Mouse (Mus musculus): ENCODE data around the gene Pdilt.

Pdilt gene

GRCm38 (mm10) chr7:119490041-119490780, 33.1 kb downstream of the Pdilt start:
- DNase-seq = no peak

- DNase-seq = no peak
These were observed 36.6 kb downstream of the Pdilt start for GRCm38 (mm10) chr7:119486683-119487082.

DNA sequence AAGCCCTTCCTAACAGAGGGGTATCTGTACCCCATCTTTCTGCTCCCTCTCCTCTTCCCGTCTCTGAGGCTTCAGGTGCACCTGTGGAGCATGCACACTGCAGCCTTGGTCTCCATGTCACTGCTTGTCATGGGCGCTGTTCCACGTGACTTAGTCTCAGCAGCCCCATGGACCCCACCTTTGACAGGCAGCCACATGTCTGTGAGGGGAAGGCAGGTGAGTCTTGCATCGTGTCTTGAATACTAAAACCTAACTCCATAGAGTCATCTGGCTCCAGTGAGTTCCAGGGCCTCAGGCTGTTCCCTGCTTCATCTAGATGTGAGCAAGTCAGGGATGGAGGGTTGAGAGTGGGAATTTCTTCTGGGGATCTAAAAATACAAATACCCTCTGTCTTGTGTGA, 39.1 kb downstream of the Pdilt start:
- no peak for DNase-seq

DNA sequence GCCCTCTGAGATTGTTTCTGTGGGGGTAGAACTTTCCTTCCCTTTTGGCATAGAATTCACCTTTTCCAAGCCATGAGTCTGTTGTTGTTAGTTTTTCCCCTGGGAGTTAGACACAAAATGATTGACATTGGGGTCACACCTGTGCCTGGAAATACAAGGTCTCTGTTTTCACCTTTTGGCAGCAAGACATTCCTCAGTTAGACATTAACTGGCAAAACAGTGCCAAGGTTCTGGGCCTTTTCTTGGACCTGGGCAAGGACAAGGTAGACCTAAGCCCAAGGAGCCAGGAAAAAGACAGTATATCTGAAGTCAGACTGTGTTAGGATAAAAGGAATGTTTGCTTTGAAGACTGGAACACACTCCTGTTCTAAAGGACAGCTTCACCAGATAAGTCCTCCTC, 44.0 kb downstream of the Pdilt start, which contains the start of gene Umod:
Umod (minus strand) TSS at position 27 of the 400 bp plus-strand sequence.
- no peak for DNase-seq

DNA sequence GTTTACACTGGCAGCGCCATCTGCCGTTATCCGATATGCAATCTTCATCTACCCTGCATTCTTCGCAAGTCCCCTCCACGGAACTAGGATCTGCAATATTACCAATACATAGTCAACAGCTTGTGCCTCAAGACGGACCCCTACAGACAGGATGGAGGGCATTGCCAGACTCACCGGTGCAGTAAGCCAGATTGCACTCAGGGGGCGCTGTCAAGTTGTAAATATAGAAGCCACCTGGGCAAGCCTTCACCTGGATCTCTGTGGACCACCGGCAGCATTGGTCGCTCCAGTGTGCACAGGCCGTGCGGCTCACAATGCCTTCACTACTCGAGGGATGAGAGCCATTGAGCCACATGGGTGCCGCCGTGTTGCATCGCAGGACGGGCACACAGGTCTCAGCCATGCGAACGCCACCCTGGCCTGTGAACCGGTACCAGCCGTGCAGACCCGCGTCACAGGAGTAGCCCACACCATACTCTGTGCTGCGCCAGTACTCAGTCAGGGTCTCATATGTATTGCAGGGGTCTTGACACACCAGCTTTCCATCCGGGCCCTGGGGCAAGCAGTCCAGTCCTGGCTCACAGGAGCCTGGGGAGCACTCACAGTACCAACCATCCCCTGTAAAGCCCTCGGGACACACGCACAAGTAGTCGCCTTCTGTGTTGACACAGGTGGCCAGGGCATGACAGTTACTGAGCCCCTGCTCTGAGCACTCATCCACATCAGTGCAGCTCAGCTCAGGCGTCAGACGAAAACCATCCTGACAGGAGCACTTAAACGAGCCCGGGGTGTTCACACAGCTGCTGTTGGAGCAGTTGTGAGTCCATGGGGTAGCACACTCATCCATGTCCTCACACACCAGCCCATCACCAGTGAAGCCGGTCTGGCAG, 46.5 kb downstream of the Pdilt start:
- no peak for DNase-seq

DNA sequence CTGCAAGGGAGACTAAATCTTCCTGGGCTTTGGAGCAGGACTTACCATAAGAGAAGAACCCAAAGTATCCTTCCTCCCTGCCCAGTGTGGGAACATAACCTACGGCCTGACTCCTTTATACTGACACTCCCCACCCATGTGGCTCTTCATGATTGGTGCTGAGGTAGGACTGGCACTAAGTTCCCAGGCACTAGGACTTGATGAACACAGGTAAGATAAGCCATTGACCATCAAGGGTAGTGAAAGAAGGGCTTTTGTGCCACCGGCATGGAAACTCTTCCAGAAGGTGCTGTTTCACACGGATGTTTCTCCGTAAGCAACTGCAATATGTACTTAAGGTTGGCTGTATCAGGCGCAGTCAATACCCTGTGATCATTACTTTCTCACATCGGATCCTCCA, 64.1 kb downstream of the Pdilt start, which contains the start of gene Gp2:
Gp2 (minus strand) TSS at position 101 of the 400 bp plus-strand sequence.
- DNase-seq = no peak

GRCm38 (mm10) chr7:119454192-119454591, 69.1 kb downstream of the Pdilt start:
- DNase-seq = no peak

- DNase-seq = peak; percentile 2
These were observed 79.4 kb downstream of the Pdilt start for GRCm38 (mm10) chr7:119443849-119444248.

- DNase-seq = no peak
These were observed 81.4 kb downstream of the Pdilt start for GRCm38 (mm10) chr7:119441938-119442337.

Measured in embryo, embryonic 11 days (tissue).